Mouse (Mus musculus) heart, postnatal 36 days (tissue): ENCODE measurements around the gene Gm826. TPM values are rescaled to one million over a fixed set of nuclear protein-coding genes. Genes with fewer than 3 reads are reported as not detected.

Experiments
- DNase-seq, 2 experiments: peaks; one replicate each; pipeline ENCODE4 v3.0.0; 2021 to 2022
- intact Hi-C: fragments of 180-260 bp; cut with DNase I; formaldehyde crosslinking; loops from one replicate; pipeline ENCODE4 v1.15.1; 2025
- total RNA-seq, 2 experiments: library from RNA; stranded (reverse); gene quantifications; 2 replicates each; pipeline ENCODE4 v1.2.3; 2021

Gene Gm826
- total RNA-seq, 2 experiments from 2014 or later = 7.1 to 8.8 TPM

GRCm38 (mm10) chr2:160303992-160304391, 30.0 kb downstream of the Gm826 start:
- intact Hi-C loops = no loop called here

GRCm38 (mm10) chr2:160302013-160302412, 31.9 kb downstream of the Gm826 start:
- intact Hi-C loops = no loop called here
- no peak for DNase-seq

More at GRCm38 (mm10) chr2:160303992-160304391, 30.0 kb downstream of the Gm826 start:
- DNase-seq = no peak

- intact Hi-C loops = no loop called here
- no peak for DNase-seq
Measured at GRCm38 (mm10) chr2:160298586-160298985, 35.4 kb downstream of the Gm826 start.

GRCm38 (mm10) chr2:160288538-160289151, 45.3 kb downstream of the Gm826 start:
- intact Hi-C loops = no loop called here
- no peak for DNase-seq

- no peak for DNase-seq
- intact Hi-C loops = no loop called here
Measured at GRCm38 (mm10) chr2:160275959-160276657, 57.9 kb downstream of the Gm826 start.

GRCm38 (mm10) chr2:160267828-160268453, 66.0 kb downstream of the Gm826 start:
- intact Hi-C loops = no loop called here
- DNase-seq = no peak

- no peak for DNase-seq
- intact Hi-C loops = no loop called here
Measured at GRCm38 (mm10) chr2:160263861-160264260, 70.1 kb downstream of the Gm826 start.

- intact Hi-C loops = no loop called here
- no peak for DNase-seq
Measured at GRCm38 (mm10) chr2:160261538-160261937, 72.4 kb downstream of the Gm826 start.

Other genes with a start within 250 kb of the Gm826 start
- gene Mafb, start 32.9 kb upstream of the Gm826 start, total RNA-seq = 10 to 100 TPM; 11.7 to 16.2 TPM